Mouse (Mus musculus) forebrain, postnatal 0 days (tissue): ENCODE data around the gene Med17. TPM values are rescaled to one million over a fixed set of nuclear protein-coding genes. Genes with fewer than 3 reads are reported as not detected.

Experiments used
- ATAC-seq: fragments of 200-750 bp; cut with Nextera tagmentation; 2 replicates; pipeline ENCODE4 v1.8.0; 2017; ENCODE audit warnings: mild to moderate bottlenecking, moderate library complexity
- DNase-seq: peaks from one replicate; pipeline ENCODE4 v3.0.0-alpha.2; 2015
- H3K27ac ChIP-seq: fragments of 300-500 bp; sonication (generic); 2 replicates; pipeline ENCODE4 v1.5.1; 2014; ENCODE audit warnings: low read depth, mild to moderate bottlenecking, antibody characterized with exemption, low read length, moderate library complexity, mixed read lengths
- H3K27me3 ChIP-seq: fragments of 300-500 bp; sonication (generic); 2 replicates; pipeline ENCODE4 v1.6.1; 2014; ENCODE audit warnings: mild to moderate bottlenecking, low read length, mixed read lengths; ENCODE audit not compliant: insufficient read depth
- H3K36me3 ChIP-seq: fragments of 300-500 bp; sonication (generic); 2 replicates; pipeline ENCODE4 v1.6.1; 2014; ENCODE audit warnings: mild to moderate bottlenecking, moderate library complexity; ENCODE audit not compliant: insufficient read depth
- H3K4me1 ChIP-seq: fragments of 300-500 bp; sonication (generic); 2 replicates; pipeline ENCODE4 v1.6.1; 2014; ENCODE audit warnings: antibody characterized with exemption; ENCODE audit not compliant: insufficient read depth
- H3K4me2 ChIP-seq: fragments of 300-500 bp; sonication (generic); 2 replicates; pipeline ENCODE4 v1.6.1; 2014; ENCODE audit warnings: low read depth, mild to moderate bottlenecking, moderate library complexity
- H3K4me3 ChIP-seq: fragments of 300-500 bp; sonication (generic); 2 replicates; pipeline ENCODE4 v1.5.1; 2014; ENCODE audit warnings: low read depth, low read length, mixed read lengths
- H3K9ac ChIP-seq: fragments of 300-500 bp; sonication (generic); 2 replicates; pipeline ENCODE4 v1.6.1; 2014; ENCODE audit warnings: mild to moderate bottlenecking
- H3K9me3 ChIP-seq: fragments of 300-500 bp; sonication (generic); 2 replicates; pipeline ENCODE4 v1.6.1; 2016; ENCODE audit warnings: low read length
- CTCF ChIP-seq: sonication (generic); IDR thresholded peaks from 2 replicates; pipeline ENCODE4 v1.5.1; 2016; ENCODE audit warnings: antibody characterized with exemption, control low read depth, low read depth
- WGBS: fragments of 180-500 bp; shearing (Covaris S2); extraction: QIAGEN DNeasy Blood & Tissue Kit; methylation state at CpG from one replicate; pipeline ENCODE4 v1.1.7; 2014; 5-methylcytosine and 5-hydroxymethylcytosine counted together
- polyA plus RNA-seq: library from polyadenylated mRNA; unstranded; fragments of >200 nt; fragmentation: Nextera tagmentation; extraction: Ambion mirVana; gene quantifications from 2 replicates; pipeline ENCODE4 v1.2.1, GENCODE M21; 2015
- total RNA-seq: library from RNA; depleted of rRNA; stranded (reverse); fragments of >200 nt; gene quantifications from 2 replicates; pipeline ENCODE4 v1.2.3, GENCODE M21; 2014

Gene Med17
- total and polyA plus RNA-seq, 2 experiments from 2014 or later = 23.3 to 30.9 TPM

GRCm38 (mm10) chr9:15289251-15289650, 9.5 kb upstream of the Med17 start:
- no peak overlapping the region for H3K4me3 ChIP-seq
- WGBS = 93% methylated on average over 6 of the region's 6 CpGs

GRCm38 (mm10) chr9:15288402-15288801, 8.7 kb upstream of the Med17 start:
- no peak for ATAC-seq
- Histone ChIP-seq H3K27me3 (no peaks in the 10 kb centered on the region), H3K9me3 (no peaks in the 10 kb centered on the region), H3K4me3 (no peak overlapping the region), H3K4me1 (no peaks in the 10 kb centered on the region), H3K4me2 (no peak overlapping the region), H3K27ac (no peak overlapping the region), H3K36me3 (peaks cover 26% of the 10 kb centered on the region), H3K9ac (no peak overlapping the region)
- no peak for TF ChIP-seq CTCF
- WGBS = 95% methylated on average over 3 of the region's 3 CpGs
- DNase-seq = no peak

More at GRCm38 (mm10) chr9:15289251-15289650, 9.5 kb upstream of the Med17 start:
- Histone ChIP-seq H3K4me2 (no peak overlapping the region), H3K4me1 (no peaks in the 10 kb centered on the region), H3K9me3 (no peaks in the 10 kb centered on the region), H3K27ac (no peak overlapping the region), H3K9ac (no peak overlapping the region), H3K36me3 (peaks cover 29% of the 10 kb centered on the region), H3K27me3 (no peaks in the 10 kb centered on the region)
- TF ChIP-seq CTCF = no peak
- ATAC-seq = no peak
- no peak for DNase-seq

GRCm38 (mm10) chr9:15287846-15288245, 8.1 kb upstream of the Med17 start:
- WGBS = 47% methylated on average over 6 of the region's 6 CpGs

GRCm38 (mm10) chr9:15285443-15285842, 5.7 kb upstream of the Med17 start:
- Histone ChIP-seq H3K27me3 (no peaks in the 10 kb centered on the region), H3K27ac (no peak overlapping the region), H3K4me2 (no peak overlapping the region), H3K9me3 (no peaks in the 10 kb centered on the region), H3K4me1 (peaks cover 4% of the 10 kb centered on the region; the same call in 1 of the 2 replicates), H3K9ac (no peak overlapping the region), H3K4me3 (no peak overlapping the region), H3K36me3 (peaks cover 20% of the 10 kb centered on the region)
- peak; percentile 7; the same call in 1 of the 2 replicates for TF ChIP-seq CTCF
- WGBS = 69% methylated on average over 3 of the region's 3 CpGs
- ATAC-seq = no peak
- DNase-seq = no peak

More at GRCm38 (mm10) chr9:15287846-15288245, 8.1 kb upstream of the Med17 start:
- Histone ChIP-seq H3K9ac (no peak overlapping the region), H3K9me3 (no peaks in the 10 kb centered on the region), H3K36me3 (peaks cover 26% of the 10 kb centered on the region), H3K27ac (no peak overlapping the region), H3K4me3 (no peak overlapping the region), H3K27me3 (no peaks in the 10 kb centered on the region), H3K4me2 (no peak overlapping the region), H3K4me1 (no peaks in the 10 kb centered on the region)
- DNase-seq = no peak
- TF ChIP-seq CTCF = no peak
- ATAC-seq = no peak

GRCm38 (mm10) chr9:15280491-15280879, 754 bp upstream of the Med17 start:
- Histone ChIP-seq H3K36me3 (peaks cover 13% of the 10 kb centered on the region), H3K4me1 (peaks cover 11% of the 10 kb centered on the region), H3K9ac (peak overlapping the region; percentile 96), H3K4me3 (peak overlapping the region; percentile 84), H3K4me2 (peak overlapping the region; percentile 60), H3K27ac (peak overlapping the region; percentile 91; the same call in 1 of the 2 replicates), H3K9me3 (no peaks in the 10 kb centered on the region), H3K27me3 (no peaks in the 10 kb centered on the region)
- DNase-seq = no peak
- 46% methylated on average over 5 of the region's 5 CpGs for WGBS
- ATAC-seq = peak; percentile 3
- no peak for TF ChIP-seq CTCF

- no peak for DNase-seq
- H3K27me3 ChIP-seq = no peaks in the 10 kb centered on the region
- H3K9ac ChIP-seq = peak overlapping the region; percentile 96
- no peak for ATAC-seq
- H3K4me1 ChIP-seq = peaks cover 11% of the 10 kb centered on the region
- H3K27ac ChIP-seq = peak overlapping the region; percentile 91
- H3K4me3 ChIP-seq = peak overlapping the region; percentile 84
- H3K36me3 ChIP-seq = peaks cover 22% of the 10 kb centered on the region
- TF ChIP-seq CTCF = no peak
- H3K4me2 ChIP-seq = peak overlapping the region; percentile 60
- H3K9me3 ChIP-seq = no peaks in the 10 kb centered on the region
- WGBS = 10% methylated on average over 19 of the region's 19 CpGs
These were observed 537 bp downstream of the Med17 start for GRCm38 (mm10) chr9:15279139-15279648.

- no peaks in the 10 kb centered on the region for H3K9me3 ChIP-seq
- 0 out of 2 replicates have a peak overlapping the region, but pooled peaks have one; percentile 60 for H3K4me2 ChIP-seq
- H3K27me3 ChIP-seq = no peaks in the 10 kb centered on the region
- H3K36me3 ChIP-seq = peaks cover 30% of the 10 kb centered on the region
- no peak overlapping the region for H3K9ac ChIP-seq
- DNase-seq = no peak
- ATAC-seq = no peak
- H3K4me1 ChIP-seq = peaks cover 11% of the 10 kb centered on the region
- no peak overlapping the region for H3K27ac ChIP-seq
- no peak for TF ChIP-seq CTCF
- no peak overlapping the region for H3K4me3 ChIP-seq
- 96% methylated on average over 3 of the region's 3 CpGs for WGBS
These were observed 1.4 kb downstream of the Med17 start for GRCm38 (mm10) chr9:15278343-15278742.
